Mouse (Mus musculus): ENCODE measurements around the gene Crtac1. TPM values are rescaled to one million over a fixed set of nuclear protein-coding genes. Genes with fewer than 3 reads are reported as not detected.

Gene Crtac1
- polyA plus RNA-seq (2012) = not detected in 2 replicates

DNA sequence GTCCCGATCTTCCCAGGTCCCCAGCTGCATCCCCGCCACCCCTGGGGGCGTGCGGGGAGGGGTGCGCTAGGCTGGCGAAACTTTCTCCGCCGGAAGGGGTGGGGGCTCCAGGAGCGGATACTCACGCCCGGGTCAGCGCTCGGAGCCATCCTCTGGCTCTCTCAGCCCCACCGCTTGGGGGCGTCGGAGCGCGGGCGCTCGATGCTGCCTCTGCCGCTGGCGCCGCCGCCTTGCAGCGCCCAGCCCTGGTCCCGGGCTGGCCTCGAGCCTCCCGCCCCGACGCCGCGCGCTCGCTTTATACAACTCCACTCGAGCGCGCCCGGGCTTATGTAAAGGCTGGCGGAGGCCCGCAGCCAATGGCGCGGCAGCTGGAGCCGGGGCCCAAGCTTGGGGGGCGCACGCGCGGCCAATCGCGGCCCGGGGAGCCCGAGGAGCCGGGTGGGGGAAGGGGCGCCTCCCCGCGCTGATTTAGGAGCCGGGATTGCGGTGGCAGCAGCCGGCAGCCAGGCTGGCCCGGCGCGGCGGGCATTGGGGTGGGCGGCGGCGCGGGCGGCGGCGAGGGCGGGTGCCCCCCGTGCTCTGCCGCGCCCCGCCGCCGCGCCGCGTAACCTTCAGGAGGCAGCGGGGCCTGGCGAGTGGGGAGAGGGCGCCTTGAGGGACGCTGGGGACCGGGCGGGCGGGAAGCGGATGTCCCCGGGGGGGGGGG, at the start of gene Crtac1:
Gene Crtac1, minus strand, starts transcription at position 299 of the 706 bp plus-strand sequence.
- Histone ChIP-seq H3K36me3 (ENCODE audit: control insufficient read depth) (no peaks in the 10 kb centered on the region), H3K4me1 (ENCODE audit: control insufficient read depth) (no peaks in the 10 kb centered on the region), H3K9me3 (ENCODE audit: control insufficient read depth, low read length) (no peaks in the 10 kb centered on the region; the same call in 1 of the 2 replicates), H3K4me3 (replicated peaks) (no peak within 1 kb of the TSS), H3K27me3 (ENCODE audit: control insufficient read depth) (peaks cover 55% of the 10 kb centered on the region)
- no peak for TF ChIP-seq GATA1 (IDR thresholded peaks at IDR 0.05; ENCODE audit: low read length)
- no peak for TF ChIP-seq TAL1 (IDR thresholded peaks at IDR 0.05; ENCODE audit: low read length)

DNA sequence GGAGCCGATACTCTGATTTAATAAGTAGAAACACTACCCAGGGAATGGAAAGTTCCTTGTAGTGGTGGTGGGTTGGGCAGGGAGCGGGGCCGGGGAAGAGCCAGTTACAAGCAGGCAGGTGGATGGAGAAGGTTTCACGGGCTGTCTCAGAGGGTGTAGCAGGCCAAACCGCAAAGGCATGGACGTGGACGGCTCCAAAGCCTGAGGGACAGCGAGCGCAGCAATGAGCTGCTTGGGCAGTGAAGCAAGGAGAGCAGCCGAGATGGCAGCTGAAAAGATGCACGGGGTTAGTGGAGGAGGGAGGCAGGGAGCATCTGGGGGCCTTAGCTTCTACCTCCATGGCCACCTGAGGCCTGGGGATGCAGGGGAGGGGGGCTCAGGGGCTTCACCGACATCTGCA, 46.7 kb upstream of the Crtac1 start:
- H3K4me1 ChIP-seq (ENCODE audit: control insufficient read depth) = no peaks in the 10 kb centered on the region
- H3K9me3 ChIP-seq (ENCODE audit: control insufficient read depth, low read length) = no peaks in the 10 kb centered on the region
- no peaks in the 10 kb centered on the region for H3K36me3 ChIP-seq (ENCODE audit: control insufficient read depth)
- H3K27me3 ChIP-seq (ENCODE audit: control insufficient read depth) = 0 out of 2 replicates have a peak, but pooled peaks cover 2% of the 10 kb centered on the region
- H3K4me3 ChIP-seq (replicated peaks) = no peak overlapping the region
- no peak for TF ChIP-seq TAL1 (IDR thresholded peaks at IDR 0.05; ENCODE audit: low read length)
- TF ChIP-seq GATA1 (IDR thresholded peaks at IDR 0.05; ENCODE audit: low read length) = no peak

DNA sequence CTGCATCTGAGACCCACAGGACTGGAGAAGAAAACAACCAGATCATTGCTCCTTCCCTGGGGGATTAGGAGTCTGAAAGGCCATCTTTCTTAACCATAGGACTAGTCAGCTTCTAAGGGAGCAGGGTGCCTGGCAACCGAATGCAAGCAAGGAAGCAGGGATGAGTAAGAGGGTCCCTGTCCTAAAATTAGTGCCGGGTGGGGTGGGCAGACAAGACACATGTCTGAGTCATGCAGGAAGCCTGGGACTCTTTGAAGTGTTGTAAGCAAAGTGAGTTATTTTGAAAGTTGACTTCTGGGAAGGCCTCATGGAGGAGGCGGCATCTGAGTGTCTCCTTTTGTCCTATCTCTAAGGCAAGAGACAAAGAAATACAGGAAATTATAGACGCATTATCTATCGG, 46.2 kb upstream of the Crtac1 start:
- Histone ChIP-seq H3K36me3 (ENCODE audit: control insufficient read depth) (no peaks in the 10 kb centered on the region), H3K27me3 (ENCODE audit: control insufficient read depth) (0 out of 2 replicates have a peak, but pooled peaks cover 2% of the 10 kb centered on the region), H3K9me3 (ENCODE audit: control insufficient read depth, low read length) (no peaks in the 10 kb centered on the region), H3K4me1 (ENCODE audit: control insufficient read depth) (no peaks in the 10 kb centered on the region), H3K4me3 (replicated peaks) (no peak overlapping the region)
- TF ChIP-seq TAL1 (IDR thresholded peaks at IDR 0.05; ENCODE audit: low read length) (no peak), GATA1 (IDR thresholded peaks at IDR 0.05; ENCODE audit: low read length) (no peak)

DNA sequence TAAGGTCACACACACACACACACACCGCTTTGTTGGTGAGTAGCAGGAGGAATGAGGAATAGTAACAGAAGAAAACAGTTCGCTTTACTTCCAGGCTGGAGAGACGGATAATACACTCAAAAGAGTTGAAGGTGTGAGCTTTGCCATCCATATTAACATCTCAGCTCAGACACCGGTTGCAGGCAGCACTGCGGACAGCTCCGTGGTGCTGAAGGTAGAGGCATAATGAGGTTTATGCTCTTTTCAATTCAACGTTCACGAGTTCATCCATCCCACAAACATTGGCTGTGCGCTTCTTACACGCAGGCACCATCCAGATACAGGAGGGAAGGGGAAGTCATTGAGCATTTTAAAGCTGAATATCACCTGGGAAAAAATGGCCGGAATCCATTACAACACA, 41.2 kb upstream of the Crtac1 start:
- no peak for TF ChIP-seq TAL1 (IDR thresholded peaks at IDR 0.05; ENCODE audit: low read length)
- TF ChIP-seq GATA1 (IDR thresholded peaks at IDR 0.05; ENCODE audit: low read length) = no peak

DNA sequence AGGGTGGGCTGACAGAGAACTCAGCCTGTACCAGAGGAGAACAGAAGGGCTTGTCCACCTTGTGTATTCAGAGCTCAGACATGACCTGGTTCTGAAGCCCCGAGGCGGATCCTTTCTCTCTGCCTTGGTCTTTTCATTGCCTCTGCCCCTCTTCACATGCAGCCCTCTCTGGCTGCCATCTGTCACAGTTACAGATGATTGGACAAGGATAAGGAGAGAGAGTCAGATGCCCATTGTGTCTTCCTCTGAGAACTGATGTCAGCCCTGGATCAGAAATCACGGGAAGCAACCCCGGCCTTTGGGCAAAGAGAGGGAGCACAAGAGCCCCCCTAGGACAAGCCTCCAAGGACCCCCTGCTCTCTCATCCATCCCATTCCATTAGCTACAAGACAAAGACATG, 40.0 kb upstream of the Crtac1 start:
- Histone ChIP-seq H3K9me3 (ENCODE audit: control insufficient read depth, low read length) (no peaks in the 10 kb centered on the region), H3K4me1 (ENCODE audit: control insufficient read depth) (no peaks in the 10 kb centered on the region), H3K27me3 (ENCODE audit: control insufficient read depth) (no peaks in the 10 kb centered on the region), H3K4me3 (replicated peaks) (no peak overlapping the region), H3K36me3 (ENCODE audit: control insufficient read depth) (no peaks in the 10 kb centered on the region)
- no peak for TF ChIP-seq TAL1 (IDR thresholded peaks at IDR 0.05; ENCODE audit: low read length)

More for the DNA sequence above, 41.2 kb upstream of the Crtac1 start:
- H3K36me3 ChIP-seq (ENCODE audit: control insufficient read depth) = no peaks in the 10 kb centered on the region
- H3K4me1 ChIP-seq (ENCODE audit: control insufficient read depth) = no peaks in the 10 kb centered on the region
- H3K9me3 ChIP-seq (ENCODE audit: control insufficient read depth, low read length) = no peaks in the 10 kb centered on the region
- no peak overlapping the region for H3K4me3 ChIP-seq (replicated peaks)
- no peaks in the 10 kb centered on the region for H3K27me3 ChIP-seq (ENCODE audit: control insufficient read depth)

DNA sequence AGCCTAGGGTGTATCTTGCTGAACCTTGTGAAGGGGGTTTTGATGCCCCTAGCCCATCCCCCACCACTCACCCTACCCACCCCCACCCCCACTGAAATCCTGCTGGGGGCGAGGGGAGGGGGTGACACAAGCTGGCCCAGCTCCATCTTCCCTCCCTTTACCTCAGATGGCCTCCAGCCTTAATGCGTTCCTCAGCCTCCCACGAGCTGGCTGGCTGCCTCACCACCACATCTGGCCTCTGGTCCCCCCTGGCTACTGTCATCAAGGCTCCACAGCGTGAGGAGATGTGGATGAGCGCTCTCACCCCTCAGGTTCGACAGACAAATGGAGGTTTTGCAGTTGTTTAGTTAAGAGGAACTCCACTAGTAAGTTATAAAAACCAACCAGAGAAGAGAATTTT, 30.3 kb upstream of the Crtac1 start:
- peaks cover 4% of the 10 kb centered on the region for H3K4me1 ChIP-seq (ENCODE audit: control insufficient read depth)
- H3K27me3 ChIP-seq (ENCODE audit: control insufficient read depth) = no peaks in the 10 kb centered on the region
- H3K9me3 ChIP-seq (ENCODE audit: control insufficient read depth, low read length) = no peaks in the 10 kb centered on the region
- no peaks in the 10 kb centered on the region for H3K36me3 ChIP-seq (ENCODE audit: control insufficient read depth)
- no peak overlapping the region for H3K4me3 ChIP-seq (replicated peaks)
- TF ChIP-seq TAL1 (IDR thresholded peaks at IDR 0.05; ENCODE audit: low read length) (no peak), GATA1 (IDR thresholded peaks at IDR 0.05; ENCODE audit: low read length) (no peak)

DNA sequence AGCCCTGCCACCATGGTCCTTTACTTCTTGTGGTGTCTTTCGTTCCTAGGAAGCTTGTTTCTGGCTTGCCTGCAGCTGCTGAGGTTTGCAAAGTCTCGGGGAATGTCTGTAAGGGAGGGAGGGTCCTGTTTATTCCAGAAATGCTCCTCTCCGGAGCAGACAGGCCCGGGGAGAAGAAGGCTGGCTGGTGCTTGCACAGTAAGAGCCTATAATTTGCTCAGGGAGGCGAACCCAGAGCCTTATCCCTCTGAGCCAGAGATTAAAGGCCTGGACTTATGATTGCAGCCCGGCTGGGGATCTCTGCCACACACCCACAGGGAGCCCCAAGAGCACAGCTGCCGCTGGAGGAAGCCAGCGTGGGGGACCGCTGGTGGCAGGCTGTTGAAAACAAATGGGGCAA, 29.8 kb upstream of the Crtac1 start:
- Histone ChIP-seq H3K27me3 (ENCODE audit: control insufficient read depth) (no peaks in the 10 kb centered on the region), H3K9me3 (ENCODE audit: control insufficient read depth, low read length) (no peaks in the 10 kb centered on the region), H3K4me1 (ENCODE audit: control insufficient read depth) (peaks cover 4% of the 10 kb centered on the region), H3K36me3 (ENCODE audit: control insufficient read depth) (no peaks in the 10 kb centered on the region), H3K4me3 (replicated peaks) (no peak overlapping the region)
- TF ChIP-seq GATA1 (IDR thresholded peaks at IDR 0.05; ENCODE audit: low read length) (no peak), TAL1 (IDR thresholded peaks at IDR 0.05; ENCODE audit: low read length) (no peak)

DNA sequence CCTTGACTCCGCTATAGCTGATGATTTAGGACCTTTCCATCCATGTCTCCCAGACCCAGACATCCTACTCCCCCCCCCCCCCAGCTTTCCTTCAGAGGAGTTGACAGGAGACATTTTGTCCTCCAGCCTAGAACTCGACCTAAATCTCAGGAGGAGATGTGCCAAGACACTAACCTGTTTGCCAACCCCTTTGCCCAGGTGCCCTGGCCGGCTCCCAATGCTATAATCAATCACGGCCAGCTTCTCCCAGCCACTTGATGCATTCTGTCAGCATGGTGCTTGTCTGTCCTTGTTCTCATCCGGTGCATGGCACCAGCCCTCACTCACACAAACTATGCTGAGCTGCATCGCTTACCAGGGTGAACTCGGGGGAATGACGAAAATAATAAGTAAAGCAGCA, 27.9 kb upstream of the Crtac1 start:
- Histone ChIP-seq H3K9me3 (ENCODE audit: control insufficient read depth, low read length) (no peaks in the 10 kb centered on the region), H3K4me3 (replicated peaks) (no peak overlapping the region), H3K27me3 (ENCODE audit: control insufficient read depth) (no peaks in the 10 kb centered on the region), H3K4me1 (ENCODE audit: control insufficient read depth) (peaks cover 4% of the 10 kb centered on the region), H3K36me3 (ENCODE audit: control insufficient read depth) (no peaks in the 10 kb centered on the region)
- TF ChIP-seq TAL1 (IDR thresholded peaks at IDR 0.05; ENCODE audit: low read length) (no peak), GATA1 (IDR thresholded peaks at IDR 0.05; ENCODE audit: low read length) (no peak)

DNA sequence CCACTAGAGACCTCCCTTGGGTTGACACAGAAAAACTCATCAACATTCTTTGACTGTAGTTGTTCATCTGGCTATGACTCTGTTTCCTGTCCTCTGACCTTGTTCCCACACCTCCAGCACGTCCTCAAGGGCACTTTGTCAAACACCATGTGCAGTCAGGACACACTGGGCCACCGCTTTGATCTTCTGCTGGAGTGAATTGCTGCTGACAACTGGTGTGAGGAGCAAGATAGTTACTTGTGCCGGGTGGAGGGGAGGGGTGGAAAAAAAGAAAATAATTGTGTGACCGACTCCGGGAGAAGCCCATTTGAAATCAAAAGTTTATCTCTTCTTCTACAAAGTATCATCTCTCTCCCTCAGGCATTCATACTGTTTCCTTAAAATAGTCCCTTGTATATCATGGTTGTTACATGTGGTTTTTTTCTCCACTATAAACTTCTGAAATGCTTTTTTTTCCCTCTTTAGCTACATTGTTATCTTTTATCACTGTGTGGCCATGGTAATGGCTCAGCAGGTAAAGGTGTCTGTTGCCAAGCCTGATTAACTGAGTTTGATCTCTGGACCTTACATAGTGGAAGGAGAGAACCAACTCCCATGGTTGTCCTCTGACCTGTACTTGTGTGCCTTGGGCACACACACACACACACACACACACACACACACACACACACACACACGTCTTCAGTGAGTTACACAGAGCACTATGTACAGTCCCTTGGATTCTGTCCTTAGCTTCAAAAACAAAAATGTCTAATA, 23.1 kb upstream of the Crtac1 start:
- Histone ChIP-seq H3K4me1 (ENCODE audit: control insufficient read depth) (no peaks in the 10 kb centered on the region), H3K36me3 (ENCODE audit: control insufficient read depth) (no peaks in the 10 kb centered on the region), H3K9me3 (ENCODE audit: control insufficient read depth, low read length) (no peaks in the 10 kb centered on the region), H3K27me3 (ENCODE audit: control insufficient read depth) (no peaks in the 10 kb centered on the region), H3K4me3 (replicated peaks) (no peak overlapping the region)
- TF ChIP-seq GATA1 (IDR thresholded peaks at IDR 0.05; ENCODE audit: low read length) = no peak
- TF ChIP-seq TAL1 (IDR thresholded peaks at IDR 0.05; ENCODE audit: low read length) = no peak

All from erythroblast, embryonic 14.5 days (primary cell).